Mouse (Mus musculus) myocyte (in vitro differentiated cells): ENCODE results near the gene Polk. TPM values are rescaled to one million over a fixed set of nuclear protein-coding genes. Genes with fewer than 3 reads are reported as not detected.

ENCODE experiments used
- H3K27me3 ChIP-seq: one replicate; pipeline ENCODE4 v1.6.1; 2011; ENCODE audit not compliant: control insufficient read depth, insufficient read depth, insufficient read length
- H3K36me3 ChIP-seq: one replicate; pipeline ENCODE4 v1.6.1; 2011; ENCODE audit not compliant: control insufficient read depth, insufficient read depth
- H3K4me2 ChIP-seq: one replicate; pipeline ENCODE4 v1.6.1; 2011; ENCODE audit warnings: low read depth, control low read depth
- H3K4me3 ChIP-seq: one replicate; pipeline ENCODE4 v1.5.1; 2011; ENCODE audit warnings: mild to moderate bottlenecking, control low read depth, moderate library complexity
- H3K79me2 ChIP-seq: one replicate; pipeline ENCODE4 v1.6.1; 2011; ENCODE audit not compliant: control insufficient read depth, insufficient read depth
- H3ac ChIP-seq: one replicate; pipeline ENCODE4 v1.6.1; 2011; ENCODE audit not compliant: control insufficient read depth, insufficient read length
- CEBPB ChIP-seq: IDR thresholded peaks from 2 replicates; pipeline ENCODE4 v1.6.1; 2011; ENCODE audit warnings: mild to moderate bottlenecking, moderate library complexity; ENCODE audit not compliant: poor library complexity, insufficient read depth, severe bottlenecking
- E2F4 ChIP-seq: IDR thresholded peaks from one replicate; pipeline ENCODE4 v1.6.1; 2011; ENCODE audit warnings: mild to moderate bottlenecking, control low read depth, moderate library complexity; ENCODE audit not compliant: insufficient read depth
- MAX ChIP-seq: IDR thresholded peaks from one replicate; pipeline ENCODE4 v1.6.1; 2011; ENCODE audit warnings: low read depth, mild to moderate bottlenecking, control low read depth
- MYOD1 ChIP-seq, 3 experiments: IDR thresholded peaks; one replicate each; pipeline ENCODE4 v1.6.1; 2011; ENCODE audit warnings: control low read depth in 2 of 3, low read depth in 2 of 3, mild to moderate bottlenecking in 2 of 3, moderate library complexity in 1 of 3; ENCODE audit not compliant: insufficient read length in 2 of 3, control insufficient read depth in 1 of 3
- MYOG ChIP-seq, 3 experiments: IDR thresholded peaks; one replicate each; pipeline ENCODE4 v1.6.1; 2011; ENCODE audit warnings: control low read depth in 2 of 3, low read depth in 2 of 3, mild to moderate bottlenecking in 2 of 3; ENCODE audit not compliant: insufficient read length in 2 of 3, control insufficient read depth in 1 of 3, insufficient read depth in 1 of 3
- POLR2A ChIP-seq: IDR thresholded peaks from one replicate; pipeline ENCODE4 v1.6.1; 2011; ENCODE audit warnings: low read depth, mild to moderate bottlenecking, control low read depth, moderate library complexity; ENCODE audit not compliant: insufficient read length
- POLR2AphosphoS2 ChIP-seq: IDR thresholded peaks from one replicate; pipeline ENCODE4 v1.6.1; 2011; ENCODE audit warnings: low read depth, control low read depth; ENCODE audit not compliant: insufficient read length
- REST ChIP-seq: IDR thresholded peaks from one replicate; pipeline ENCODE4 v1.6.1; 2011; ENCODE audit warnings: mild to moderate bottlenecking, control low read depth, moderate library complexity; ENCODE audit not compliant: insufficient read depth, insufficient read length
- SRF ChIP-seq: IDR thresholded peaks from one replicate; pipeline ENCODE4 v1.6.1; 2011; ENCODE audit warnings: low read depth; ENCODE audit not compliant: control insufficient read depth, insufficient read length
- TCF12 ChIP-seq: IDR thresholded peaks from one replicate; pipeline ENCODE4 v1.6.1; 2011; ENCODE audit warnings: mild to moderate bottlenecking, control low read depth; ENCODE audit not compliant: poor library complexity, insufficient read depth, severe bottlenecking
- TCF3 ChIP-seq: IDR thresholded peaks from one replicate; pipeline ENCODE4 v1.6.1; 2011; ENCODE audit warnings: low read depth, control low read depth; ENCODE audit not compliant: insufficient read length
- USF1 ChIP-seq: IDR thresholded peaks from one replicate; pipeline ENCODE4 v1.6.1; 2011; ENCODE audit warnings: low read depth, mild to moderate bottlenecking, control low read depth, moderate library complexity
- polyA plus RNA-seq: library from polyadenylated mRNA; unstranded; fragments of >200 nt; fragmentation: generic; extraction: Trizol; gene quantifications from one replicate; pipeline ENCODE4 v1.2.1, GENCODE M21; 2012; ENCODE audit warnings: missing spikeins

Polk gene
- polyA plus RNA-seq, 1 experiment: 2.9 TPM

- Histone ChIP-seq H3K4me3 (no peak overlapping the region), H3K27me3 (no peaks in the 10 kb centered on the region), H3K36me3 (peaks cover 20% of the 10 kb centered on the region), H3K79me2 (no peaks in the 10 kb centered on the region), H3ac (no peak overlapping the region), H3K4me2 (no peak overlapping the region)
- TF ChIP-seq MYOD1 (IDR thresholded peaks at IDR 0.05; ENCODE audit: control insufficient read depth in 1 of 3, insufficient read length in 2 of 3, low read depth in 2 of 3) (no peak), SRF (no peak), REST (no peak), E2F4 (no peak), CEBPB (no peak), MAX (no peak), POLR2AphosphoS2 (no peak)
These were observed 45.7 kb downstream of the Polk start for GRCm38 (mm10) chr13:96496630-96497029.

GRCm38 (mm10) chr13:96490433-96490832, 51.9 kb downstream of the Polk start, which contains the start of gene Gm17622:
Gene Gm17622, plus strand, starts transcription at chr13:96490733.
- Histone ChIP-seq H3ac (no peak within 1 kb of the TSS), H3K4me3 (no peak within 1 kb of the TSS), H3K36me3 (peaks cover 24% of the 10 kb centered on the region), H3K27me3 (no peaks in the 10 kb centered on the region), H3K4me2 (no peak within 1 kb of the TSS), H3K79me2 (no peaks in the 10 kb centered on the region)
- TF ChIP-seq CEBPB (no peak), TCF3 (no peak), USF1 (no peak), POLR2A (no peak), E2F4 (no peak), MYOD1 (IDR thresholded peaks at IDR 0.05; ENCODE audit: control insufficient read depth in 1 of 3, insufficient read length in 2 of 3, low read depth in 2 of 3) (no peak), TCF12 (no peak), MYOG (IDR thresholded peaks at IDR 0.05; ENCODE audit: control insufficient read depth in 1 of 3, insufficient read depth in 1 of 3, insufficient read length in 2 of 3, low read depth in 2 of 3) (no peak), MAX (no peak), SRF (no peak), POLR2AphosphoS2 (no peak), REST (no peak)

GRCm38 (mm10) chr13:96487968-96488367, 54.4 kb downstream of the Polk start:
- Histone ChIP-seq H3K4me3 (no peak overlapping the region), H3K27me3 (no peaks in the 10 kb centered on the region), H3K79me2 (no peaks in the 10 kb centered on the region), H3K4me2 (no peak overlapping the region), H3K36me3 (peaks cover 34% of the 10 kb centered on the region), H3ac (no peak overlapping the region)
- TF ChIP-seq POLR2AphosphoS2 (no peak), MYOD1 (IDR thresholded peaks at IDR 0.05; ENCODE audit: control insufficient read depth in 1 of 3, insufficient read length in 2 of 3, low read depth in 2 of 3) (no peak), MYOG (IDR thresholded peaks at IDR 0.05; ENCODE audit: control insufficient read depth in 1 of 3, insufficient read depth in 1 of 3, insufficient read length in 2 of 3, low read depth in 2 of 3) (no peak), E2F4 (no peak), TCF3 (no peak), TCF12 (no peak), MAX (no peak), USF1 (no peak)

- Histone ChIP-seq H3K27me3 (no peaks in the 10 kb centered on the region), H3K4me3 (no peak overlapping the region), H3K79me2 (no peaks in the 10 kb centered on the region), H3ac (no peak overlapping the region), H3K36me3 (peaks cover 34% of the 10 kb centered on the region), H3K4me2 (peak overlapping the region; percentile 53)
- TF ChIP-seq MAX (no peak), TCF3 (no peak), USF1 (no peak), CEBPB (no peak), SRF (no peak), MYOG (IDR thresholded peaks at IDR 0.05; ENCODE audit: control insufficient read depth in 1 of 3, insufficient read depth in 1 of 3, insufficient read length in 2 of 3, low read depth in 2 of 3) (peak in 2 of 3 experiments; percentile 37 to 46), MYOD1 (IDR thresholded peaks at IDR 0.05; ENCODE audit: control insufficient read depth in 1 of 3, insufficient read length in 2 of 3, low read depth in 2 of 3) (peak in 2 of 3 experiments; percentile 80 to 82), POLR2AphosphoS2 (no peak)
These were observed 55.1 kb downstream of the Polk start for GRCm38 (mm10) chr13:96487230-96487629.

GRCm38 (mm10) chr13:96478991-96479390, 63.4 kb downstream of the Polk start:
- H3K27me3 ChIP-seq: no peaks in the 10 kb centered on the region
- no peak overlapping the region for H3K4me3 ChIP-seq
- TF ChIP-seq USF1 (no peak), MYOD1 (IDR thresholded peaks at IDR 0.05; ENCODE audit: control insufficient read depth in 1 of 3, insufficient read length in 2 of 3, low read depth in 2 of 3) (no peak), POLR2A (no peak), TCF12 (no peak), MYOG (IDR thresholded peaks at IDR 0.05; ENCODE audit: control insufficient read depth in 1 of 3, insufficient read depth in 1 of 3, insufficient read length in 2 of 3, low read depth in 2 of 3) (no peak), SRF (no peak), POLR2AphosphoS2 (no peak), E2F4 (no peak), CEBPB (no peak), MAX (no peak), TCF3 (no peak), REST (no peak)
- H3ac ChIP-seq: no peak overlapping the region
- no peak overlapping the region for H3K4me2 ChIP-seq
- peaks cover 10% of the 10 kb centered on the region for H3K36me3 ChIP-seq
- no peaks in the 10 kb centered on the region for H3K79me2 ChIP-seq
